Mouse (Mus musculus): ENCODE results near the gene Atp8a1. TPM values are rescaled to one million over a fixed set of nuclear protein-coding genes. Genes with fewer than 3 reads are reported as not detected.

Atp8a1 gene
- polyA plus RNA-seq, 2 experiments = 6.9 to 7.1 TPM

GRCm38 (mm10) chr5:67826278-67826677 lies 21.0 kb downstream of the Atp8a1 start:
- no peak for TF ChIP-seq POLR2A (IDR thresholded peaks at IDR 0.05; ENCODE audit: borderline replicate concordance, extremely low read depth, insufficient read depth, insufficient read length)
- Histone ChIP-seq H3K27me3 (ENCODE audit: control insufficient read depth, insufficient read depth, low read length) (no peaks in the 10 kb centered on the region), H3K4me1 (ENCODE audit: control insufficient read depth, insufficient read depth, low read length) (no peaks in the 10 kb centered on the region), H3K9ac (ENCODE audit: low read depth, low read length, severe bottlenecking) (no peak overlapping the region), H3K9me3 (ENCODE audit: control insufficient read depth, low read length) (no peaks in the 10 kb centered on the region), H3K4me3 (replicated peaks; ENCODE audit: low read length) (no peak overlapping the region), H3K4me2 (replicated peaks; ENCODE audit: low read depth, low read length, severe bottlenecking) (no peak overlapping the region), H3K36me3 (ENCODE audit: control insufficient read depth, insufficient read depth, low read length) (no peaks in the 10 kb centered on the region), H3K27ac (replicated peaks; ENCODE audit: low read depth, low read length) (no peak overlapping the region)
- DNase-seq (ENCODE audit: low spot score) (no peak), ATAC-seq (ENCODE audit: low FRiP score, low read depth) (no peak)
- WGBS = 87% methylated on average over 9 of the region's 9 CpGs

DNA sequence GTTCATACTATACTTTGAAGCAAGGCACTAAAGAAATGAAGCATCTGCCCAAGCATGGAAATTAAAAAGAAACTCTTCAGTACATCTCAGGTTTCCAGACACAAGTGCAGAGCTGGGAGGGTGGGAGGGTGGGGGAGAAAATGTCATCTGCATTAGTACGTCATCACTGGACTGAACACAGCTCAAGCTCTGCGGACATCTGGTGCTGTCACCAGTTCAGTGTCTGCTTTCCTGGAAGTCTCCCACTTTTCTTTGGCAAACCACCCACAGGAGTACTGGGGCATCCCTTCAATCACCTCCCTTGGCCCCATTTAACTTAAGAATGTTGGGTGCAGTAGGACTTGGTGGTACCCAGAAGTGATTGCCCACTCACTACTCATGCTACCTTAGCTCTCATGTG lies 22.6 kb downstream of the Atp8a1 start:
- no peak overlapping the region for H3K4me3 ChIP-seq (replicated peaks; ENCODE audit: low read length)
- DNase-seq (ENCODE audit: low spot score) (no peak), ATAC-seq (ENCODE audit: low FRiP score, low read depth) (no peak)
- no peak overlapping the region for H3K9ac ChIP-seq (ENCODE audit: low read depth, low read length, severe bottlenecking)
- no peak for TF ChIP-seq POLR2A (IDR thresholded peaks at IDR 0.05; ENCODE audit: borderline replicate concordance, extremely low read depth, insufficient read depth, insufficient read length)
- no peak overlapping the region for H3K4me2 ChIP-seq (replicated peaks; ENCODE audit: low read depth, low read length, severe bottlenecking)
- H3K27me3 ChIP-seq (ENCODE audit: control insufficient read depth, insufficient read depth, low read length) = no peaks in the 10 kb centered on the region
- WGBS = 62% methylated on average over 2 of the region's 2 CpGs
- H3K4me1 ChIP-seq (ENCODE audit: control insufficient read depth, insufficient read depth, low read length) = no peaks in the 10 kb centered on the region
- no peak overlapping the region for H3K27ac ChIP-seq (replicated peaks; ENCODE audit: low read depth, low read length)
- no peaks in the 10 kb centered on the region for H3K36me3 ChIP-seq (ENCODE audit: control insufficient read depth, insufficient read depth, low read length)
- H3K9me3 ChIP-seq (ENCODE audit: control insufficient read depth, low read length) = no peaks in the 10 kb centered on the region

DNA sequence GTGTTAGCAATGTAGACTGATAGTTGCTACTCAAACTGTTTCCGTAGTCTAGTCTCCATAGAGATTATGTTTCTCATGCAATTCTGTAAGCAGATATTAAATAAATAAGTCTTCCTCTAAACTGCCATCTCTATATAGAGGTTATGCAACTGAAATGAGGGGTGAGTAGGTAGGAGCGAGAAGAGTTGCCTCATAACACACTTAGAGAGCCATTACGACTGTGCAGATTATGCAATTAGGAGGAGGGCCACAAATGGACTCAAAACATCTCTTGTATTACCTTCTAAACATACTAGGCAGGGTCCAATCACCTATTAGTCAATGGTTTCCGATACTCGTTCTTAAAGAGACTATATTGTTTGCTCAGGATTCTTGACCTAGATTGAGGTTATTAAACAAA lies 23.5 kb downstream of the Atp8a1 start:
- DNase-seq (ENCODE audit: low spot score) = no peak
- 66% methylated on average over 5 of the region's 5 CpGs for WGBS
- no peak overlapping the region for H3K4me3 ChIP-seq (replicated peaks; ENCODE audit: low read length)

GRCm38 (mm10) chr5:67822619-67823018 lies 24.6 kb downstream of the Atp8a1 start:
- whole genome bisulfite sequencing = 71% methylated on average over 6 of the region's 6 CpGs
- DNase-seq (ENCODE audit: low spot score) (no peak), ATAC-seq (ENCODE audit: low FRiP score, low read depth) (no peak)

More for the DNA sequence above, 23.5 kb downstream of the Atp8a1 start:
- Histone ChIP-seq H3K27me3 (ENCODE audit: control insufficient read depth, insufficient read depth, low read length) (no peaks in the 10 kb centered on the region), H3K9me3 (ENCODE audit: control insufficient read depth, low read length) (no peaks in the 10 kb centered on the region), H3K9ac (ENCODE audit: low read depth, low read length, severe bottlenecking) (no peak overlapping the region), H3K27ac (replicated peaks; ENCODE audit: low read depth, low read length) (no peak overlapping the region), H3K36me3 (ENCODE audit: control insufficient read depth, insufficient read depth, low read length) (no peaks in the 10 kb centered on the region), H3K4me2 (replicated peaks; ENCODE audit: low read depth, low read length, severe bottlenecking) (no peak overlapping the region), H3K4me1 (ENCODE audit: control insufficient read depth, insufficient read depth, low read length) (no peaks in the 10 kb centered on the region)
- ATAC-seq (ENCODE audit: low FRiP score, low read depth) = no peak
- no peak for TF ChIP-seq POLR2A (IDR thresholded peaks at IDR 0.05; ENCODE audit: borderline replicate concordance, extremely low read depth, insufficient read depth, insufficient read length)

GRCm38 (mm10) chr5:67821987-67822401 lies 25.2 kb downstream of the Atp8a1 start:
- H3K9ac ChIP-seq (ENCODE audit: low read depth, low read length, severe bottlenecking) = no peak overlapping the region
- H3K9me3 ChIP-seq (ENCODE audit: control insufficient read depth, low read length) = no peaks in the 10 kb centered on the region
- no peak overlapping the region for H3K4me3 ChIP-seq (replicated peaks; ENCODE audit: low read length)
- 79% methylated on average over 8 of the region's 8 CpGs for WGBS
- H3K27me3 ChIP-seq (ENCODE audit: control insufficient read depth, insufficient read depth, low read length) = no peaks in the 10 kb centered on the region
- H3K36me3 ChIP-seq (ENCODE audit: control insufficient read depth, insufficient read depth, low read length) = no peaks in the 10 kb centered on the region
- H3K4me1 ChIP-seq (ENCODE audit: control insufficient read depth, insufficient read depth, low read length) = no peaks in the 10 kb centered on the region
- H3K4me2 ChIP-seq (replicated peaks; ENCODE audit: low read depth, low read length, severe bottlenecking) = no peak overlapping the region
- TF ChIP-seq POLR2A (IDR thresholded peaks at IDR 0.05; ENCODE audit: borderline replicate concordance, extremely low read depth, insufficient read depth, insufficient read length) = no peak
- ATAC-seq (ENCODE audit: low FRiP score, low read depth) = no peak
- no peak for DNase-seq (ENCODE audit: low spot score)
- H3K27ac ChIP-seq (replicated peaks; ENCODE audit: low read depth, low read length) = no peak overlapping the region

More at GRCm38 (mm10) chr5:67822619-67823018, 24.6 kb downstream of the Atp8a1 start:
- H3K27ac ChIP-seq (replicated peaks; ENCODE audit: low read depth, low read length) = no peak overlapping the region
- H3K4me3 ChIP-seq (replicated peaks; ENCODE audit: low read length) = no peak overlapping the region
- no peaks in the 10 kb centered on the region for H3K27me3 ChIP-seq (ENCODE audit: control insufficient read depth, insufficient read depth, low read length)
- H3K4me2 ChIP-seq (replicated peaks; ENCODE audit: low read depth, low read length, severe bottlenecking) = no peak overlapping the region
- no peak overlapping the region for H3K9ac ChIP-seq (ENCODE audit: low read depth, low read length, severe bottlenecking)
- H3K9me3 ChIP-seq (ENCODE audit: control insufficient read depth, low read length) = no peaks in the 10 kb centered on the region
- no peak for TF ChIP-seq POLR2A (IDR thresholded peaks at IDR 0.05; ENCODE audit: borderline replicate concordance, extremely low read depth, insufficient read depth, insufficient read length)
- no peaks in the 10 kb centered on the region for H3K4me1 ChIP-seq (ENCODE audit: control insufficient read depth, insufficient read depth, low read length)
- no peaks in the 10 kb centered on the region for H3K36me3 ChIP-seq (ENCODE audit: control insufficient read depth, insufficient read depth, low read length)

- Histone ChIP-seq H3K9ac (ENCODE audit: low read depth, low read length, severe bottlenecking) (no peak overlapping the region), H3K4me3 (replicated peaks; ENCODE audit: low read length) (no peak overlapping the region), H3K4me2 (replicated peaks; ENCODE audit: low read depth, low read length, severe bottlenecking) (no peak overlapping the region), H3K9me3 (ENCODE audit: control insufficient read depth, low read length) (no peaks in the 10 kb centered on the region), H3K36me3 (ENCODE audit: control insufficient read depth, insufficient read depth, low read length) (no peaks in the 10 kb centered on the region), H3K27me3 (ENCODE audit: control insufficient read depth, insufficient read depth, low read length) (no peaks in the 10 kb centered on the region), H3K4me1 (ENCODE audit: control insufficient read depth, insufficient read depth, low read length) (no peaks in the 10 kb centered on the region), H3K27ac (replicated peaks; ENCODE audit: low read depth, low read length) (no peak overlapping the region)
- no peak for ATAC-seq (ENCODE audit: low FRiP score, low read depth)
- TF ChIP-seq POLR2A (IDR thresholded peaks at IDR 0.05; ENCODE audit: borderline replicate concordance, extremely low read depth, insufficient read depth, insufficient read length) = no peak
- WGBS = 91% methylated on average over 2 of the region's 2 CpGs
- DNase-seq (ENCODE audit: low spot score) = no peak
Measured at GRCm38 (mm10) chr5:67821185-67821584, 26.0 kb downstream of the Atp8a1 start.

All from limb, embryonic 14.5 days (tissue).